Mouse (Mus musculus) bone marrow macrophage, adult 2 months (primary cell): Measurements from ENCODE around the gene Rras2. TPM values are rescaled to one million over a fixed set of nuclear protein-coding genes. Genes with fewer than 3 reads are reported as not detected.
A peak's percentile ranks its signal among the peaks of the same experiment; 100 is the strongest.

ENCODE experiments used
- H3K27ac ChIP-seq: 2 replicates; pipeline ENCODE4 v1.5.1; 2012; ENCODE audit warnings: low read depth, low read length; ENCODE audit not compliant: insufficient read depth
- H3K4me1 ChIP-seq: 2 replicates; pipeline ENCODE4 v1.6.1; 2012; ENCODE audit warnings: low read length; ENCODE audit not compliant: control insufficient read depth, insufficient read depth
- H3K4me3 ChIP-seq: 2 replicates; pipeline ENCODE4 v1.5.1; 2012; ENCODE audit warnings: mild to moderate bottlenecking, low read length, moderate library complexity; ENCODE audit not compliant: insufficient read depth
- CTCF ChIP-seq: IDR thresholded peaks from 2 replicates; pipeline ENCODE4 v1.5.1; 2012; ENCODE audit warnings: low read depth, mild to moderate bottlenecking, low read length, moderate library complexity
- POLR2A ChIP-seq: IDR thresholded peaks from 2 replicates; pipeline ENCODE4 v1.6.1; 2012; ENCODE audit warnings: mild to moderate bottlenecking, low read depth, low read length, borderline replicate concordance
- polyA plus RNA-seq: library from polyadenylated mRNA; stranded (reverse); fragments of >200 nt; gene quantifications from 2 replicates; pipeline ENCODE4 v1.2.4, GENCODE M21; 2012; ENCODE audit not compliant: missing spikeins, insufficient read depth, insufficient read length

The Rras2 gene
- 0.72 and 0.93 TPM in 2 replicates for polyA plus RNA-seq

GRCm38 (mm10) chr7:114117444-114117905, at the start of gene Rras2:
TSS of gene Rras2 (minus strand) at chr7:114117781.
- peaks cover 2% of the 10 kb centered on the region; the same call in 1 of the 2 replicates for H3K4me1 ChIP-seq
- H3K4me3 ChIP-seq = peak within 1 kb of the TSS; percentile 84
- no peak within 1 kb of the TSS for H3K27ac ChIP-seq
- no peak for TF ChIP-seq POLR2A
- TF ChIP-seq CTCF = no peak

- H3K27ac ChIP-seq = peak overlapping the region; percentile 43
- no peak overlapping the region for H3K4me3 ChIP-seq
- TF ChIP-seq CTCF = no peak
- TF ChIP-seq POLR2A = no peak
- H3K4me1 ChIP-seq = peaks cover 28% of the 10 kb centered on the region
Measured at GRCm38 (mm10) chr7:114162975-114163374, 45.4 kb upstream of the Rras2 start.

GRCm38 (mm10) chr7:114161101-114161500, 43.5 kb upstream of the Rras2 start:
- TF ChIP-seq POLR2A (no peak), CTCF (no peak)

GRCm38 (mm10) chr7:114157716-114158278, 40.2 kb upstream of the Rras2 start:
- Histone ChIP-seq H3K4me3 (no peak overlapping the region), H3K4me1 (peaks cover 13% of the 10 kb centered on the region), H3K27ac (no peak overlapping the region)
- TF ChIP-seq POLR2A = no peak
- no peak for TF ChIP-seq CTCF

More at GRCm38 (mm10) chr7:114161101-114161500, 43.5 kb upstream of the Rras2 start:
- H3K4me1 ChIP-seq = peaks cover 28% of the 10 kb centered on the region
- no peak overlapping the region for H3K27ac ChIP-seq
- no peak overlapping the region for H3K4me3 ChIP-seq

GRCm38 (mm10) chr7:114156364-114156763, 38.8 kb upstream of the Rras2 start:
- no peak overlapping the region for H3K27ac ChIP-seq
- no peak overlapping the region for H3K4me3 ChIP-seq
- TF ChIP-seq POLR2A (no peak), CTCF (no peak)
- peaks cover 5% of the 10 kb centered on the region; the same call in 1 of the 2 replicates for H3K4me1 ChIP-seq

- TF ChIP-seq CTCF (no peak), POLR2A (no peak)
- H3K4me3 ChIP-seq = no peak overlapping the region
- H3K27ac ChIP-seq = no peak overlapping the region
- peaks cover 4% of the 10 kb centered on the region; the same call in 1 of the 2 replicates for H3K4me1 ChIP-seq
Measured at GRCm38 (mm10) chr7:114155053-114155865, 37.7 kb upstream of the Rras2 start.

GRCm38 (mm10) chr7:114151036-114151780, 33.6 kb upstream of the Rras2 start:
- Histone ChIP-seq H3K4me3 (no peak overlapping the region), H3K27ac (no peak overlapping the region)
- TF ChIP-seq CTCF = no peak
- no peak for TF ChIP-seq POLR2A

GRCm38 (mm10) chr7:114149564-114149963, 32.0 kb upstream of the Rras2 start:
- TF ChIP-seq POLR2A = no peak
- no peak for TF ChIP-seq CTCF
- Histone ChIP-seq H3K4me1 (no peaks in the 10 kb centered on the region), H3K27ac (no peak overlapping the region), H3K4me3 (no peak overlapping the region)

More at GRCm38 (mm10) chr7:114151036-114151780, 33.6 kb upstream of the Rras2 start:
- H3K4me1 ChIP-seq = no peaks in the 10 kb centered on the region

- Histone ChIP-seq H3K27ac (no peak overlapping the region), H3K4me1 (no peaks in the 10 kb centered on the region), H3K4me3 (no peak overlapping the region)
- TF ChIP-seq CTCF (no peak), POLR2A (no peak)
Measured at GRCm38 (mm10) chr7:114149135-114149534, 31.6 kb upstream of the Rras2 start.
